Mouse (Mus musculus) CH12.LX (cell line): ENCODE data around the gene 4931440F15Rik. TPM values are rescaled to one million over a fixed set of nuclear protein-coding genes. Genes with fewer than 3 reads are reported as not detected.

Experiments
- DNase-seq: peaks from one replicate; pipeline ENCODE4 v3.0.0-alpha.2; 2013; ENCODE audit errors: extremely low read depth
- H3K27ac ChIP-seq: 2 replicates; pipeline ENCODE4 v1.5.1; 2012; ENCODE audit warnings: low read depth, mild to moderate bottlenecking, control low read depth, moderate library complexity; ENCODE audit not compliant: insufficient read depth
- H3K27me3 ChIP-seq: replicated peaks from 2 replicates; pipeline ENCODE3; 2012; ENCODE audit warnings: inconsistent platforms
- H3K36me3 ChIP-seq, 2 experiments: replicated peaks in 1 of 2; 2 replicates each; pipeline versions ENCODE3 to v1.6.1; 2012; ENCODE audit warnings: inconsistent platforms in 1 of 2, low read length in 1 of 2, mild to moderate bottlenecking in 1 of 2, mixed read lengths in 1 of 2, moderate library complexity in 1 of 2; ENCODE audit not compliant: control insufficient read depth in 1 of 2, insufficient read depth in 1 of 2
- H3K4me1 ChIP-seq, 2 experiments: 2 replicates each; pipeline ENCODE4 v1.6.1; 2012; ENCODE audit warnings: inconsistent platforms in 1 of 2, moderate library complexity in 1 of 2; ENCODE audit not compliant: insufficient read depth in 2 of 2, control insufficient read depth in 1 of 2
- H3K4me2 ChIP-seq: 2 replicates; pipeline ENCODE4 v1.6.1; 2012; ENCODE audit warnings: low read depth, mild to moderate bottlenecking, control low read depth; ENCODE audit not compliant: poor library complexity, insufficient read depth, severe bottlenecking
- H3K4me3 ChIP-seq, 3 experiments: fragments of 150-350 bp in 1 of 3; sonication (generic) in 1 of 3; replicated peaks in 1 of 3; 2 replicates each; pipeline versions ENCODE3 to v1.5.1; 2011 to 2012; ENCODE audit warnings: low read depth in 2 of 3, low read length in 2 of 3, mild to moderate bottlenecking in 2 of 3, moderate library complexity in 2 of 3, control low read depth in 1 of 3, improper control_type of control experiment in 1 of 3, inconsistent platforms in 1 of 3, mixed read lengths in 1 of 3; ENCODE audit not compliant: poor library complexity in 1 of 3
- H3K79me2 ChIP-seq: replicated peaks from 2 replicates; pipeline ENCODE4 v1.6.1; 2012; ENCODE audit warnings: mild to moderate bottlenecking, moderate library complexity; ENCODE audit not compliant: control insufficient read depth, poor library complexity, insufficient read depth, severe bottlenecking; ENCODE audit errors: extremely low read depth
- H3K9ac ChIP-seq: 2 replicates; pipeline ENCODE4 v1.6.1; 2012; ENCODE audit warnings: low read depth, mild to moderate bottlenecking, control low read depth, moderate library complexity; ENCODE audit not compliant: insufficient read depth
- H3K9me3 ChIP-seq: replicated peaks from 2 replicates; pipeline ENCODE3; 2012; ENCODE audit warnings: low read length, inconsistent platforms, mixed read lengths
- BHLHE40 ChIP-seq: IDR thresholded peaks from 2 replicates; pipeline ENCODE4 v1.6.1; 2011; ENCODE audit warnings: mild to moderate bottlenecking, low read depth, low read length, improper control_type of control experiment
- CHD1 ChIP-seq: IDR thresholded peaks from 2 replicates; pipeline ENCODE4 v1.6.1; 2012; ENCODE audit warnings: low read depth, low read length, improper control_type of control experiment, inconsistent platforms
- CHD2 ChIP-seq: IDR thresholded peaks from 2 replicates; pipeline ENCODE4 v1.6.1; 2011; ENCODE audit warnings: low read length, improper control_type of control experiment
- CTCF ChIP-seq, 2 experiments: IDR thresholded peaks in 1 of 2; conservative IDR thresholded peaks in 1 of 2; 2 replicates each; pipeline ENCODE4 v1.5.1; 2011 to 2012; ENCODE audit warnings: low read depth in 2 of 2, low read length in 2 of 2, improper control_type of control experiment in 1 of 2, inconsistent platforms in 1 of 2, mild to moderate bottlenecking in 1 of 2, moderate library complexity in 1 of 2
- E2F4 ChIP-seq: IDR thresholded peaks from 2 replicates; pipeline ENCODE4 v1.6.1; 2011; ENCODE audit warnings: low read depth, low read length, improper control_type of control experiment; ENCODE audit not compliant: insufficient replicate concordance
- ELF1 ChIP-seq: IDR thresholded peaks from 2 replicates; pipeline ENCODE4 v1.6.1; 2014; ENCODE audit warnings: low read depth, mild to moderate bottlenecking, inconsistent platforms, low read length, improper control_type of control experiment
- EP300 ChIP-seq: IDR thresholded peaks from 2 replicates; pipeline ENCODE4 v1.6.1; 2011; ENCODE audit warnings: low read length, improper control_type of control experiment
- ETS1 ChIP-seq: conservative IDR thresholded peaks from 2 replicates; pipeline ENCODE4 v1.6.1; 2012; ENCODE audit warnings: low read depth, mild to moderate bottlenecking, inconsistent platforms, low read length, improper control_type of control experiment, moderate library complexity
- GABPA ChIP-seq: IDR thresholded peaks from 2 replicates; pipeline ENCODE4 v1.6.1; 2012; ENCODE audit warnings: low read depth, low read length, improper control_type of control experiment, inconsistent platforms; ENCODE audit not compliant: insufficient replicate concordance
- HCFC1 ChIP-seq: IDR thresholded peaks from 2 replicates; pipeline ENCODE4 v1.6.1; 2012; ENCODE audit warnings: low read depth, mild to moderate bottlenecking, inconsistent platforms, low read length, improper control_type of control experiment
- IRF4 ChIP-seq: IDR thresholded peaks from 2 replicates; pipeline ENCODE4 v1.6.1; 2014; ENCODE audit warnings: low read depth, mild to moderate bottlenecking, inconsistent platforms, low read length, improper control_type of control experiment
- JUN ChIP-seq: IDR thresholded peaks from 2 replicates; pipeline ENCODE4 v1.6.1; 2011; ENCODE audit warnings: low read depth, mild to moderate bottlenecking, low read length, improper control_type of control experiment, moderate library complexity; ENCODE audit not compliant: insufficient read depth
- JUND ChIP-seq: conservative IDR thresholded peaks from 2 replicates; pipeline ENCODE4 v1.6.1; 2011; ENCODE audit warnings: low read depth, low read length, improper control_type of control experiment
- KAT2A ChIP-seq: IDR thresholded peaks from 2 replicates; pipeline ENCODE4 v1.6.1; 2012; ENCODE audit warnings: low read length, improper control_type of control experiment, inconsistent platforms; ENCODE audit not compliant: insufficient replicate concordance
- MAX ChIP-seq: IDR thresholded peaks from 2 replicates; pipeline ENCODE4 v1.6.1; 2011; ENCODE audit warnings: low read length, improper control_type of control experiment
- MAZ ChIP-seq: IDR thresholded peaks from 2 replicates; pipeline ENCODE4 v1.6.1; 2012; ENCODE audit warnings: low read depth, mild to moderate bottlenecking, inconsistent platforms, low read length, improper control_type of control experiment, moderate library complexity
- MEF2A ChIP-seq: IDR thresholded peaks from 2 replicates; pipeline ENCODE4 v1.6.1; 2014; ENCODE audit warnings: low read depth, mild to moderate bottlenecking, inconsistent platforms, low read length, improper control_type of control experiment, borderline replicate concordance
- MXI1 ChIP-seq: IDR thresholded peaks from 2 replicates; pipeline ENCODE4 v1.6.1; 2011; ENCODE audit warnings: mild to moderate bottlenecking, low read depth, low read length, improper control_type of control experiment
- MYC ChIP-seq: IDR thresholded peaks from 2 replicates; pipeline ENCODE4 v1.6.1; 2011; ENCODE audit warnings: low read depth, mild to moderate bottlenecking, improper control_type of control experiment, low read length
- NELFE ChIP-seq: IDR thresholded peaks from 2 replicates; pipeline ENCODE4 v1.6.1; 2011; ENCODE audit warnings: low read depth, low read length, improper control_type of control experiment
- NRF1 ChIP-seq: IDR thresholded peaks from 2 replicates; pipeline ENCODE4 v1.6.1; 2014; ENCODE audit warnings: low read depth, mild to moderate bottlenecking, inconsistent platforms, low read length, improper control_type of control experiment, moderate library complexity
- PAX5 ChIP-seq: IDR thresholded peaks from 2 replicates; pipeline ENCODE4 v1.6.1; 2012; ENCODE audit warnings: low read length, inconsistent platforms, mixed read lengths
- POLR2AphosphoS2 ChIP-seq: IDR thresholded peaks from 2 replicates; pipeline ENCODE4 v1.6.1; 2011; ENCODE audit warnings: low read depth, low read length, improper control_type of control experiment
- RAD21 ChIP-seq: IDR thresholded peaks from 2 replicates; pipeline ENCODE4 v1.6.1; 2011; ENCODE audit warnings: low read depth, mild to moderate bottlenecking, low read length, improper control_type of control experiment, moderate library complexity
- RCOR1 ChIP-seq: conservative IDR thresholded peaks from 2 replicates; pipeline ENCODE4 v1.6.1; 2012; ENCODE audit warnings: low read depth, mild to moderate bottlenecking, inconsistent platforms, low read length, improper control_type of control experiment
- SIN3A ChIP-seq: IDR thresholded peaks from 2 replicates; pipeline ENCODE4 v1.6.1; 2012; ENCODE audit warnings: low read length, improper control_type of control experiment, inconsistent platforms
- SMC3 ChIP-seq: IDR thresholded peaks from 2 replicates; pipeline ENCODE4 v1.6.1; 2011; ENCODE audit warnings: low read depth, low read length, improper control_type of control experiment
- TBP ChIP-seq: conservative IDR thresholded peaks from 2 replicates; pipeline ENCODE4 v1.6.1; 2011; ENCODE audit warnings: low read depth, low read length, improper control_type of control experiment
- UBTF ChIP-seq: IDR thresholded peaks from 2 replicates; pipeline ENCODE4 v1.6.1; 2012; ENCODE audit warnings: low read depth, mild to moderate bottlenecking, inconsistent platforms, low read length, improper control_type of control experiment, moderate library complexity
- USF2 ChIP-seq: conservative IDR thresholded peaks from 2 replicates; pipeline ENCODE4 v1.6.1; 2011; ENCODE audit warnings: low read depth, low read length, improper control_type of control experiment
- ZC3H11A ChIP-seq: IDR thresholded peaks from 2 replicates; pipeline ENCODE4 v1.6.1; 2012; ENCODE audit warnings: low read depth, mild to moderate bottlenecking, inconsistent platforms, low read length, improper control_type of control experiment
- ZKSCAN1 ChIP-seq: IDR thresholded peaks from 2 replicates; pipeline ENCODE4 v1.6.1; 2012; ENCODE audit warnings: low read depth, inconsistent platforms, low read length, improper control_type of control experiment, borderline replicate concordance
- ZNF384 ChIP-seq: IDR thresholded peaks from 2 replicates; pipeline ENCODE4 v1.6.1; 2012; ENCODE audit warnings: low read depth, low read length, improper control_type of control experiment, inconsistent platforms
- dilution Hi-C: fragments of 300-500 bp; cut with MboI; formaldehyde crosslinking; loops from 2 replicates; pipeline ENCODE4 v1.14.3; 2020; ENCODE audit warnings: low sequenced_read_pairs; ENCODE audit not compliant: extremely low pct_unique_long_range_greater_than_20kb, extremely low pct_ligation_motif_present
- in situ Hi-C: fragments of 300-500 bp; cut with MboI; formaldehyde crosslinking; loops from 3 replicates; pipeline ENCODE4 v1.14.3; 2019; ENCODE audit warnings: low sequenced_read_pairs, low pct_ligation_motif_present, low pct_unique_long_range_greater_than_20kb, mixed read lengths
- polyA plus RNA-seq: library from polyadenylated mRNA; unstranded; fragments of >175 nt; gene quantifications from 2 replicates; pipeline ENCODE4 v1.2.1, GENCODE M21; 2012; ENCODE audit warnings: low read depth; ENCODE audit not compliant: insufficient read length
- total RNA-seq, 2 experiments: library from RNA; depleted of rRNA; stranded (reverse); fragments of 300-350 nt in 1 of 2; fragments of >200 nt in 1 of 2; gene quantifications; 2 replicates each; pipeline ENCODE4 v1.2.3; 2012 to 2014

Gene 4931440F15Rik
- total and polyA plus RNA-seq, 3 experiments = not detected

GRCm38 (mm10) chr11:29861750-29862397 is 36.4 kb upstream of the 4931440F15Rik start:
- dilution Hi-C loops (no loop called here), in situ Hi-C loops (no loop called here)
- TF ChIP-seq MAZ (no peak), HCFC1 (no peak), UBTF (no peak), RAD21 (peak; percentile 75), ZC3H11A (peak; percentile 46; the same call in 1 of the 2 replicates), TBP (no peak), ZKSCAN1 (no peak), IRF4 (no peak), CHD1 (no peak), MYC (no peak), BHLHE40 (no peak), ELF1 (no peak), KAT2A (no peak), E2F4 (no peak), NELFE (no peak), CHD2 (no peak), CTCF (conservative IDR thresholded peaks at IDR 0.05 in 1 of 2, IDR thresholded peaks at IDR 0.05 in 1 of 2; ENCODE audit: low read depth in 2 of 2, low read length in 2 of 2) (peak; percentile 85 to 93), JUND (no peak), MAX (no peak), MXI1 (no peak), MEF2A (no peak), SIN3A (no peak), ZNF384 (peak; percentile 58; the same call in 1 of the 2 replicates), RCOR1 (no peak), SMC3 (peak; percentile 96), NRF1 (no peak), GABPA (no peak), ETS1 (no peak), PAX5 (no peak), POLR2AphosphoS2 (no peak), USF2 (no peak), JUN (no peak), EP300 (no peak)
- DNase-seq = peak; percentile 75
- H3K36me3 ChIP-seq = no peaks in the 10 kb centered on the region
- peaks cover 0 to 10% of the 10 kb centered on the region in 2 experiments; a peak in 2 of 4 replicates for H3K4me1 ChIP-seq
- no peak overlapping the region for H3K27ac ChIP-seq
- H3K4me3 ChIP-seq = no peak overlapping the region
- H3K9me3 ChIP-seq = no peaks in the 10 kb centered on the region
- no peaks in the 10 kb centered on the region for H3K27me3 ChIP-seq
- peak overlapping the region; percentile 69 for H3K4me2 ChIP-seq
- H3K79me2 ChIP-seq = no peaks in the 10 kb centered on the region
- no peak overlapping the region; the same call in 1 of the 2 replicates for H3K9ac ChIP-seq
